Mouse (Mus musculus) spleen, postnatal 36 days (tissue): ENCODE measurements at regions not wholly inside any gene's neighbourhood (a gene's known extent, or its start where the extent isn't known, plus 50 kb on each side); places are given as distances from the start of the nearest gene placed in this dataset.

Experiments
- DNase-seq, 2 experiments: peaks; one replicate each; pipeline ENCODE4 v3.0.0; 2022; ENCODE audit warnings: low spot score in 2 of 2, mixed read lengths in 1 of 2

DNA sequence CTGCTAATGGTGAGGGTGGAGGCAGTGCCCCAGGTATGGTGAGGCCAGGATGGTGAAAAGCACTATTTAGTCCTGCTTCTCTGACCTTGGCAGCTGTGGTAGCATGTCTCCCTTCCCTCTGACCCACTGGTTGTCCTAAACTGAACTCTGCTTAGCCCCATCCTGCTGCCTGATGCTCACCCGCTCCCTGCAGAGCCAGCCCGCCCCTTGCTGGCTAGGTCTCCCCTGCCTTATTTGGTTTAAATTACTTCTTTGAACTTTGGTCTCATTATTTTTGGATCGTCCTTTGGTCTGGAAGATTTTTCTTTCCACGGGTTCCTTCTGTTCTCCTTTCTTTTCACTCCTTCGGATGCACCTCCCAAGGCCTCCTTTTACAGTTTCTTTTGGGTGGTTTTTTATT, 525.7 kb upstream of the Tnp1 start:
- DNase-seq = no peak

DNA sequence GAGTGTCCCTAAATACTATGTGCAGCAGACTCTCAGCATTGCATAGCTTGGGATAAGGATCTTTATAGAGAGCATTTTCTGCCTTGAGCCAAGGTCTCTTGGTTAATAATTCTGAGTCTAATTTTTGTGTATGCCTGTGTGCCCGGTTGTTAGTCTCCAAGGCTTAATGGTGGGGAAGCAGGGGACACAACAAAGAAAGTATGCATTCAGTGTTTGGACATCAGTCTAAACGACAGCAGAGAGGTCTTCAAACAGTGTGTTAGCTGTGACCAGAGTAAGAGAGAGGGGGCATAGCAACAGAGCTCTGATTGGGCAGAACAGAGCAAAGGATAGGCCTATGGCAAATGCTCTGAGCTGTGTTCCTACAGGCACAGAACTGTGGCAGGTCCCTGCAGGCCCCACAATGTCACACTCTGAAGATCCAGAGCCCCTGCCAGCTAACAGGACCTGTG, 522.7 kb upstream of the Tnp1 start:
- no peak for DNase-seq

DNA sequence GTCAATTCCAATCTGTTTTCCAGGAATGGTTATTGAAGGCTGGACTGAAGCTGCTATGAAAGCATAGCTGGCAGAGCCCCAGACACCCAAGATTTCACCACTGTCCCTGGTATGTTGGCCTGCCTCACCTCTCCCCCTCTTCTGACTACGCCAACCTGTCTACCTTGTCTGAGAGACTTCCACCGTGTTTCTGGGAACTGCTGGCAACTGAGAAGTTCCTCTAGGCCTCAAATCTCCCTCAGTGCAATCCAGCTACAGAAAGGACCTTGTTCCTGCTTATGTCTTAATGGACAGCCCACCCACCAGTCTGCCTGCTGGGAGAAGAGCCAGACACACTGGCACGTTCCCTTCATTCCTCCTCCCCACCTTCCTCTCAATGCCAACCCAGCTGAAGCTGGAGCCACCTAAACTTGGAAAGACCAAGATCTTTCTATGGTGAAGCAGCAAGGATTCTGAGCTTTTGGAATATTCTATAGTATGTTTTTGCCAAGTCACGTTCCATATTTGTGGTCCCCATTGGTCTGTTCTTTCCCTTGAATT, 520.1 kb upstream of the Tnp1 start:
- DNase-seq = no peak

DNA sequence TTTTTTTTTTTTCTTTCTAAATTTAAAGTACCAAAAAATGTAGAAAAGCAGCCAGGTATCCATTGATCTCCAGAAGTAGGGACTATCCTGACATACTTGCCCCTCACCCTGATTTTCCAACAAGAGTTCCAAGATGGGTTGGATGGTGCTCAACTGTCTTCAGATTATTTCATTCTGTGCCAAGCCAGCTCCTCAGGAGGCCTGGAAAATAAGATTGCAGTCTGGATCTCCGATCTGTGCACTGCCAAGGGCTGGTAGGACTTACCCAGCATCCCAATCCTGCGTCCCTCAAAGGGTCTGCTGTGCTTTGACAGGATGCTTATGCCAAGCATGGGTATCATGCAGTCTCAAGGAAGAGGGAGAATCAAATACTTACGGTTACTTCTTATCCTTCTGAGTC, 517.8 kb upstream of the Tnp1 start:
- DNase-seq = no peak

DNA sequence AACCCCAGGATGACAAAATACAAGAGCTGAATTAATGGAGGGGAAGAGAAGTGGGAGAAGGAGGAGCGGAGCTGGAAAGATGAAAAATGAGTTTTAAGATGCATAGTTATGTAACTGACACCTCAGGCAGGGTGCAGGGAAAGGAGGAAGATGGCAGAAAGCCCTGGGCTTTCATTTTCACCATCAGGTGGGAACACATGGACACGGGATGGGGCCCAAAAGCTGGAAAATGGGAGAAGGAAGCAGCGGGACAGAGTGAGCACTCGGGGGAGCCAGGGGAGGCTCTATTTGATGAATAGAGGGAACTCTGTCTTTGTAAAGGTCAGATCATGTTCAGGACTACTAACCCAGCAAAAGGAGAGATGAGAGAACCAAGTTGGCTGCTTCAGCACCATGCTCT, 516.6 kb upstream of the Tnp1 start:
- no peak for DNase-seq

DNA sequence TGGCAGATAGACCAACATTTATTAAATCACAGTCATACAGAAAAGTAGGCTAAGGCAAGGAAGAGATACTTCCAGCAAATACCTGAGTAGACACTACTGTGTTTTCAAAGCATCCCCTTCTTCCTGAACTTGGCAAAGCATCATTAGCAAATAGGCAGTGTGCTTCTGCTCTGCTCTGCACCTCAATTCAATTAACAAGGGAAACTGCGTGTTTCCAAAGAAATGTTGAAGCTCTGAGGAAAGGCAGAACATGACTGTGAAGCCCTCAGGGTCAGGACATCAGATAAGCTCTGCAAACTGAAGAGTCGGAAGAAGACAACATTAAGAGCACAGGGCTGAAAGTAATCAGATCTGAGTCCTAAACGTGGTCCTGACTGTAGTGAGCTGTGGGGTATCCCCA, 516.1 kb upstream of the Tnp1 start:
- DNase-seq = no peak

DNA sequence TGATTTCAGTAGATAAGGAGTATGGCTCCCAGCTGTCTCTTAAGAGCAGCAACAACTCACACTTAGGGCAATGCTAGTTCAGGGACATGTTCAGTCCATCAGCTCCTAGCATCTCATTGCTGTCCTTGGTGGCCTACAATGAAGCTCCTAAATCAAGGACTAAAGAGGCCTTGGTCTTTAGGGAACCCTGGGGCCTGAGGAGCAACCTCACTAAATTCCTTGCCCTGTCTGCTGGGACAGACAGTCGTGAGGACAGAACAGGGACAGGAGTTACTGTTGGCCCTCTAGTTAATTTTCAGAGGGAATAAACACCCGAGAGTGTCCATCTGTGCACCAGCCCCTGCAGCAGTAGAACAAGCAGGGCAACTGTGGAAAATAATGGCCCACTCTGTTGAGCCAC, 514.6 kb upstream of the Tnp1 start:
- DNase-seq = no peak

DNA sequence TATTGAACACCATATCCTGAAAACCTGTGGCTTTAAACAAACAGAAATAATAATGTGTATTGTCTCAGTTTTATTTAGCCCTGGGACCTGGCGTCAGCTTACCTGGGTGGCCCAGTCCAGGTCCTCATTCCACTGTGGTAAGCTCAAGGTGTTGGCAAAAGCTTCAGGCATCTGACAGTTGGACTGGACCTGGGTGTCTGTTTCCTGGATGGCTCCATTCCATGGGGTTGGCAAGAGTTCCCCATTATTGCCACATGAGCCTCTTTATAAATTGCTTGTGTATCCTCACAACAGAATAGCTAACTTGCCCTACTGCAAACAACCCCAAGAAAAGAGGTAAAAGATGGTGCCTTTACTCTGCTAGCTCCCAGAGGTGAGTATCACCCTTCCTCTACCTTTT, 512.9 kb upstream of the Tnp1 start:
- no peak for DNase-seq

DNA sequence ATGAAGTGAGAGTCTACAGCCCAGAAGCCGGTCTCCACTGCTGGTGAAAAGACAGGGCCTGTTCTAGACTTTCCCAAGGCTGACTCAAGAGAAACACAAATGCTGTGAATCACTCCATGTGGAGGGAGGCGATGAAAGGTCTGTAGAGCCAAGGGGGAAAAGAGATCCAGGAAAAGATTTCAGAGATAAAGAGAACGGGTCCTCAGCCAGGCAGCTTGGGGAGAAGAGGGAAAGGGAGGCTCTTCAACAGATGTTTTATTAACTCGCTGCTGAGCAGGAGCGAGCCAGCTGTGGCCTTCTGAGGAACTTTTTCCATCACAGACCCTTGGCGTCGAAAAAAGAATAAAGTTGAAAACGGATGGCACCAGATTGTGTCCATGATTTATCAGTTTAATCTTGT, 500.7 kb upstream of the Tnp1 start:
- DNase-seq = no peak

DNA sequence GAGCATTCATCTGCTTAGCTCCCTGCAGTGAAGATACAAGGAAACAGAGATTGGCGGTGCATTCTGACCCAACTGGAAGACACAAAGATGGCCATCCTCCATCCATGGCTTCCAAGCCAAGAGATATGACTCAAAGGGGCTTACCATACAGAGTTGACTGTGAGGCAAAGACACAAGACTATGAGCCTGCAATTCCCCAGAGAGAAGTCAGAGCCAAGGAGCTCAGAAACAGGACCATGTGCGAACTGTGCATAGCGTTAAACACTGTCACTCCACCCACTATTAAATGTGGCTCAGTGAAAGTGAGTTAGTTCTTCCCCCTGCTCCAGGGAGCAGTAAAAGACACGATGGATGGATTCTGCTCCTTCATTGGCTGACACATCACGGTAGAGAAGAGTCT, 500.1 kb upstream of the Tnp1 start:
- no peak for DNase-seq

DNA sequence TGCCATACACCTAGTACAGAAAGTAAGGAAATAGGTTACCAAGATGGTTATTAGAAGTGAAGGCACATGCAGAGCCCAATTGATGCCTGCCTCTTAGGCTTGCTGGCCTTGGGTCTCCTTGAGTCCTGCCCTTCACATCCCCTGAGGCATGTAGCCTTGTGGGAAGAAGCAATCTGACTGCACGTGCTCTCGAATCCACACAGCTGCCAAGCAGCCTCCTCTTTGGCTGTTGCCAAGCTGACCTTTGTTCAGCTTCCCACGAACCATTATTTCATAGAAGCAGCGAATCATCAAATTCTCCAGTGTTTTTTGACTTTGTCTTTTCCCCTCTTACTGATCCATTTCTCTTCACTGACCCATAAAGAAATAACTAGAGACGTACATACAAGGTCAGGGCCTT, 498.1 kb upstream of the Tnp1 start:
- no peak for DNase-seq

DNA sequence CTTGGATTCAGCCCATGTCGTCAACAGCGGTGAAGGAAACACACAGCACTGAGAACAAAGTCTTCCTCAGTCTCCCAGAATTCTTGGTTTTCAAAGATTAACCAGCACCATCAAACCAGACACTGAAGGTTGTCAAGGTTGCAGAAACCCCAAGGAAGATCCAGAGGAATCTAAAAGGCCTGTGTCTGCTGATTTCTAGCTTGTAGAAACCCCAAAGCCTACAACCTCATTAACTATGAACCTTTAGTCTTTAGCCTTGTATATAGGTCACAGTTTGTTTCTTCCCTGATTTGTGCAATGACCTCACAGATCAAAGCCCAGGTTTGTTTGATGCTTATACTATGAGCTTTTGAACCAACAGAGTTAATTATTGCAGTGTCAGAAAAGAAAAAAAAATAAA, 497.1 kb upstream of the Tnp1 start:
- DNase-seq = no peak

DNA sequence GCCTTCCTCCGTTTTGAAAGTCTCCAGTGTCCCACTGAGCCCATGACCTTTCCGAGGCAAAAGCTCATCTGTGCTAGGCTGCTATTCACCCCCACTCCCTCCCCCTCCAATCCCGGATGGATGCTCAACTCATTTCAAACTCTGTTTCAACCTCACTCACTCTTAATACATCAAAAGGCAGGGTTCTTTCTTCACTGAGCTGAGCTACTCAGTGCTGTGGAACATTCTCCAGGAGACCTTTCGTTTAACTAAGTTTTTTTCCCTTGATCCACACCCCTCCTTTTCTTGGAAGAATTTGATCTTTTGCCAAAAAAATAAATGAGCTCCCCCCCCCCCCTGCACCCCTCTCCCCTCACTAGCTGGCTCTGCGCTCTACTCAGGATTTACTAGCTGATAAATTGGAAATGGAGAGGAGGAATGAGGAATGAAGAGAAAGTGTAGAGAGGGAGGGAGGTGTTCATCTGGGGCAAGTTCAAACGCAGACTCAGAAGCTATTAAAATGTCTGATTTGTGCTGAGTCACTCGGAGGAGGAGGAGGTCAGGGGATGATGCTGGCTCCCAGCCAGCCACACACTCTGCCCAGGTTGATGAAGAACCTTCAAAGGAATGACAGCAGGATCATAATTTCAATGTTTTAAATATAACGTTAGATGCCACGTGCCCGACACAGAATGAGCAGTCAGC, 491.5 kb upstream of the Tnp1 start:
- DNase-seq = no peak

DNA sequence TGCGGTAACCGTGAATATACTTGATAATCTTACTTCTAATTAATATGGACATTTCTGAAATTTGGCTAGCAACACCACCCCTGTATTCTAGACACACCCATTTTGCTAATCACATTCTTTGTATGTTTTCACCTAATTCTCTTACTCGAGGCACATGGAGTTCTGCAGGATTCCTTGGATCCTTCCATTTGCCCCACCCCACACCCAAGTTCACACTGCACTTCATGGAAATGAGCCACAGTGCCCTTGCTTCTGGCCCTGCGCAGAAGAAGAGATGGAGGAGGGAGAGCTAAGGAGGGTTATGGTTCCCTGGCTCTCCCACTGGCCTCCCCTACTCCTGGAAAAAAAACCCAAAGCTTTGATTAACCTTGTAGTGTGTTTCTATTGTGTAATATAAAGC, 487.9 kb upstream of the Tnp1 start:
- DNase-seq = no peak

DNA sequence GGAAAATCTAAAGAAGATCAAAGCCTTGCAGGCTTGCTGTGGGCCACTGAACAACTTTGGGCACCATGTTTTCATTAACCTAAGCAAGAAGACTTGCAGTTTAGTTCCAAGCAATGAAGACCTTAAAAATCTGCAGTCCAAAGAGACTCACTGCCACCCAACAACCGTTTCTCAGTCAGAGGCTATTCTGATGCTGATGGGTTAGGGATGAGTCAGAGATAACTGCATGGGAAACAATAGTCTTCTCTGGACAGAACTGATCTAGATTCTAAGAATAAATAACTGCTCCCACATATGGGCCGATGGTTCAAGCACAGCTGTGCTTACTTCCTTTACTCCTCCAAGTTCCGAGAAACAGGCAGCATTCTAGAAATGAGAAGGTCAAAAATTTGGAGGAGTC, 485.0 kb upstream of the Tnp1 start:
- no peak for DNase-seq

DNA sequence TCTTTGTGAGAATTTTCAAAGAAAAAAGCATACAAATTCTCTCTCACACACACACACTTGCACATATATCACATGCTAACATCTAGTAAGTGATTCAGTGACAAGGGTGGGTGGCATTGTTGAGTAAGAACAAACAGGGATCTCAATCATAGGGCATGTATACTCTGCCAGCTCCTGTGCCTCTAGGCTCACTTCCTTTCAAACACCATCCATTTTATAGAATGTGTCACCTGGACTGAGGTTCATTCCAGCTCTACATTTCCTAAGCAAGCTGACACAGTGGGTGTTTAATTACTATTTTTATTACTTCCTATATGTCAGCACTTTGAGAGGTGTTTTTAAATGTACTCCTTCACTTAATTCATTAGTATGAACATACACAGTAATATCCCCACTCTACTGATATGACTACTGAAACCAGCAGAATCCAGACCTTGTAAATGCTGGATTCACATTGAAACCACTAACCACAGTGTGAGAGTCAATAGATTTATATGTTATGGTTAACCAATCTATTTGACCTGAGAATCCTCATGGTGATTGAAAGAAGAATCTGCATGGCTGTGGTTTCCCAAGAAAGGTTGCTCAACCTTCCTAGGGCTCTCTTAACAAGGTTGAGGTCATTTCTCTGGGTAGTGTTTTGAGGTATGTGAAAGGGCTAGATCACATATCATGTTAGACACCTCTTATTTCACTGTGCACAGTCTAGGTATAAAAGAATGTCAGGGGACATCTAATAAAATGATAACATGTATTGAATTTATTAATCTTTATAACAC, 480.5 kb upstream of the Tnp1 start:
- DNase-seq = no peak

DNA sequence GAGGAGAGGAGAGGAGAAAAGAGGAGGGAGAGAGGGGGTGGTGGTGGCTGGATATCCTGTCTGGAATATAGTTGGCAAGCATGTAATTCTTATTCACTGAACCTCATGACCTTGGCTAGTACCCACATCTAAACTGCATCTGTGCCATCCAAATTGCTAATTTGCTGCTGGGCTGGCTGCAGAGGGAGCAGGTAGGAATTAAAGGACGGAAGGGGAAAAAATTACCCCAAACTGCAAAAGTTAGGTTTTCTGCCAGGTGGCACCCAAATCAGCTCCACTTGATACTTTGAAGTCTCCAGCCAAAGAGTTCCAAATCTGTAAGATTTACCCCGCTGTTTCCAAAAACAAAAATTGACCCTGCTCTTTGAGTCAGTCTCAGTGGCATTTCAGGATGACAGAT, 466.2 kb upstream of the Tnp1 start:
- DNase-seq = no peak

DNA sequence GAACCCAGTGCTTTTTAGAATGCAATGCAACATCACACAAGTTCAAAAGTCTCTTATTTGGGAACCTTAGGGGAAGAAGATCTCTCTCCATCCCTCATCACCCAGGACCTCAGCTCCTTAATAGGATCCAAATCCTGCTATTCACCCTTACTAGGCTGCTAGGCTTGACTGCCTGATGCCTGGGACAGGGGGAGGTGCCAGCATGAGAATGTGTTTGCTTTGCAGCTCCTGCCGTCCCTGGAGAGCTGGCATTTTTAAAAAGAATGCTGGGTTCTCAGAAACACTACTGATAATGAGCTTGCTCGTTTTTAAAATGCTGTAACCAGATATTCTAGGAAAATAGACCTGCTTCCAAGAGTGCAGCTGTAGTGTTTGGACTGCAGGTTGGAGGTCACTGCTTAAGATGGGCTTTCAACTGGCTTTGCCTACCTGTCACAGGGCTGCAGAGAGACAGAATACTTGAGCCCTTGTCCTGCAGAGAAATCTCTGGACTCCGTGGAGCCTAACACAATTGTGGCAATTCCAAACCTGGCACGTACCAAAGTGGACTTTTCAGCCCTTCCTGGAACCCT, 463.7 kb upstream of the Tnp1 start:
- DNase-seq = no peak

DNA sequence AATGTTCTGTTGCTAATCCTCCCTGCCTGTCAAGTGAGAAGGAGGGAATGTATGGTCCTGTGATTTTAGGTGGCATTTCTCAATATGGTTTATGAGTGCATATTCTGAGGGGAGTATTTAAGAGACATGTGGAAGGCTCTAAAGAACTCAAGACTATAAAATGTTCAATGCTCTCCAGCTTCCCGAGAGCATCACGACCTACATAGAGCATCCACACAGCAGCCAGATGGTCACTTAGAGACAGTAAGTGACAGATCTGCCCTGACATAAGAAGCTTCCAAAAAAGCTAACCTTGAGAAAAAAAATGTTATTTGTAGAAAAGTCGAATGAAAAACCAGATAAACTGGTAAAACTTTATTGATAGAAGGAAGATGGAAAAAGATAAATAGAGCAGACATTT, 444.9 kb upstream of the Tnp1 start:
- no peak for DNase-seq

DNA sequence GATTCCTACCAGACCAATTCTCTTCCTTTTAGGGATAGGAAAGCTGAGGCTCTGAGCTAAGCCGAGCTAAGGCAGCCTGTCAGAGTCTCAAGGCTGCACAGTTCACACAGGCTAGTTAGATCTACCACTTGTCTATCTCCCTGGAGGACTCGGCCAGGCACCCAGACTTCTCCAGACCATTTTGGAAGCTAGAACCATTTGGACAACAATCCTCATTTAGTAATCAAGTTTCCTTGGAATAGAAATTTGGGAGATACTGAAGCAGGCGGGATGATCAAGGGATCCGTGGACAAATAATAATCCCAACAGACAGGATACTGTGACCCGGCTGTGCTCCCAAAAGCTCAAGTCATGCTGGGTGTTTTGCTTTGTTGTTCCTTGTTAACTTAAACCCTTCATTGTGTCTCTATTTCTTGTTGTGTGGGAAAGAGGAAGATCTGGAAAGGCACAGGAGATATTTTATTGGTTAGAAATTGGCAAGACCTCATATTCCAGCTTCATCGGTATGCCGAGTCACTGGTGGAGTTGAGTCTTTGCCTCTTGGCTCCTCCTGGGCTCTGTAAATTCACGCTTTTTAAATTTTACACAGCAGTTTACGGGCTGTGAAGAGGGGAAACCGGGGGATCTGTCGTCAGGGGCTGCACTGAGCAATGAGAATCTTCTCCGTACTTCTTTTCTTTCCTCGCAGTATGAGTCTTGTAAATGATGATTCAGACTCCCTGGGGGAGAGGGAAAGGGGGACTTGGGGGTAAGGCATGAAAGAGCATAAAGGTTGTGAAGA, 444.2 kb upstream of the Tnp1 start:
- DNase-seq = no peak

DNA sequence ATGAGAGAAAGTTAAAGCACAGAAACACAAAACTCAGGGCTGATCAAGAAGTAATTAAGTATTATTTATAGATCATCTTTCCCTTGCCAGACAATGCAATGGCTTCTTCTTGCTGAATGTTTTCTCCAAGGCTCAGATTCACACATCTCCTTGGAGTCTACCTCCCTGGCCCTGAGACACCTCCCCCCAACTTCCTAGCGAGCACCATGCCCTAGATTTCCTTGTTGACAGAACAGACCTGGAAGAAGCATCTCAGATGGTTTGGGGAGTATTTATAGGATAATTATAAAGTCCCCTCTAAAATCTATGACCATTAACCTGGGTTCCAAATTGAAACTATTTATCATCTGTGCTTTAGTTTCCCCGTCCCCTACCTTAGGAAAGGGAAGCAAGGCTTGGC, 441.6 kb upstream of the Tnp1 start:
- DNase-seq = no peak

DNA sequence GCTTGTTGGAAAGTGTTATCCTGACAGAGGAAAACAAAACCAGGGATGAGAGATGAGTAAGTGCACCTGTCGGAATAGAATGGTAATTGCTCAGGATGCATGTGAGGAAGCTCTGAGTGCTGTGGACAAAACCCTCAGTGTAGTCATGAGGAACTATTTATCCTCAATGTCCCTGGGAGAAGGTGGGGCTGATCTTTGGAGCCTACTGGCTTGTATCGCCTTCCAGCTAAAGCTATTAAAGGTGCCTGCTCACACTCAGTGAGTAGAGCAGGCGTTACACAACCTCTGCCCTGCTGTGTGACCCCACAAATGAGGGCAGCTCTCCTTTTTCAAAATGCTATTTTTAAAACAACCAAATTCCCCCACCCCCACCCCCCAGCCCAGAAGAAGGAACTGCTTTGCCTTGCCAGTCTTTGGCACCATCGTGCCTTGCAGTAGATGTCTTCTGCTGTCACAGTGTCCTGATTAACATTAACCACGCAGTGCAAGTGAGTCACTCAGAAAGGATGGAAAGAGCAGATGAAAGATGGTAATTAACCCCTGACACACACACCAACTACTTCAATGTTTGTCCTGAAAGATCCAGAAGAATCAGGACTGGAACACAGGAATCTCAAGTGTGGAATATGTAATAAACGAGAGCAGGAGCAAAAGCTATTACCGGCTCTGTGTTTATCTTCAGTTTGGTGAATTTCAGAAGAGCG, 440.8 kb upstream of the Tnp1 start:
- no peak for DNase-seq
